Mouse (Mus musculus): ENCODE data around the gene Leap2. TPM values are rescaled to one million over a fixed set of nuclear protein-coding genes. Genes with fewer than 3 reads are reported as not detected.
"Not testable (repeated sequence)": the region's sequence is repeated elsewhere in the genome, so short reads cannot be mapped to it uniquely, and the experiment has no call there.

Gene Leap2
- total and polyA plus RNA-seq, 3 experiments, result not detected

GRCm38 (mm10) chr11:53430300-53430669, 7.3 kb upstream of the Leap2 start:
- Histone ChIP-seq H3K4me3 (peak overlapping the region; percentile 99), H3K79me2 (replicated peaks; ENCODE audit: control insufficient read depth, insufficient read depth, low read length) (no peaks in the 10 kb centered on the region), H3K9ac (ENCODE audit: low read depth, low read length) (peak overlapping the region; percentile 95), H3K27me3 (ENCODE audit: control insufficient read depth, insufficient read depth, low read length) (no peaks in the 10 kb centered on the region), H3K36me3 (ENCODE audit: control insufficient read depth, insufficient read depth, low read length) (no peaks in the 10 kb centered on the region), H3K27ac (peak overlapping the region; percentile 95), H3K4me1 (ENCODE audit: control insufficient read depth, insufficient read depth, low read length) (peaks cover 4% of the 10 kb centered on the region)
- intact Hi-C loops (cut with DNase I), result loop anchor here (5.0 kb wide), 1 partner anchor 133 kb away; no protein-coding TSS in a partner anchor
- TF ChIP-seq POLR2A (IDR thresholded peaks at IDR 0.05; ENCODE audit: insufficient read depth, low read depth, low read length), result no peak
- no peak for TF ChIP-seq CTCF (IDR thresholded peaks at IDR 0.05)
- no peak for TF ChIP-seq EP300 (IDR thresholded peaks at IDR 0.05; ENCODE audit: insufficient read depth, low read depth, low read length)
- WGBS, result under 1% methylated on average over 34 of the region's 34 CpGs
- no peak for DNase-seq

GRCm38 (mm10) chr11:53429182-53429581, 6.2 kb upstream of the Leap2 start:
- H3K27ac ChIP-seq, result no peak overlapping the region; the same call in 1 of the 2 replicates
- intact Hi-C loops (cut with DNase I), result no loop called here
- no peak overlapping the region for H3K4me3 ChIP-seq

GRCm38 (mm10) chr11:53428716-53429057, 5.7 kb upstream of the Leap2 start:
- no peak overlapping the region for H3K9ac ChIP-seq (ENCODE audit: low read depth, low read length)
- H3K36me3 ChIP-seq (ENCODE audit: control insufficient read depth, insufficient read depth, low read length), result no peaks in the 10 kb centered on the region
- no peak for TF ChIP-seq CTCF (IDR thresholded peaks at IDR 0.05)
- no peak for TF ChIP-seq EP300 (IDR thresholded peaks at IDR 0.05; ENCODE audit: insufficient read depth, low read depth, low read length)
- no peak for TF ChIP-seq POLR2A (IDR thresholded peaks at IDR 0.05; ENCODE audit: insufficient read depth, low read depth, low read length)
- no peak for DNase-seq
- peaks cover 4% of the 10 kb centered on the region for H3K4me1 ChIP-seq (ENCODE audit: control insufficient read depth, insufficient read depth, low read length)
- H3K79me2 ChIP-seq (replicated peaks; ENCODE audit: control insufficient read depth, insufficient read depth, low read length), result no peaks in the 10 kb centered on the region
- WGBS, result 97% methylated on average over 5 of the region's 5 CpGs
- intact Hi-C loops (cut with DNase I), result no loop called here
- no peak overlapping the region for H3K27ac ChIP-seq
- H3K27me3 ChIP-seq (ENCODE audit: control insufficient read depth, insufficient read depth, low read length), result no peaks in the 10 kb centered on the region
- no peak overlapping the region for H3K4me3 ChIP-seq

More at GRCm38 (mm10) chr11:53429182-53429581, 6.2 kb upstream of the Leap2 start:
- no peaks in the 10 kb centered on the region for H3K79me2 ChIP-seq (replicated peaks; ENCODE audit: control insufficient read depth, insufficient read depth, low read length)
- no peaks in the 10 kb centered on the region for H3K27me3 ChIP-seq (ENCODE audit: control insufficient read depth, insufficient read depth, low read length)
- no peak for TF ChIP-seq POLR2A (IDR thresholded peaks at IDR 0.05; ENCODE audit: insufficient read depth, low read depth, low read length)
- TF ChIP-seq EP300 (IDR thresholded peaks at IDR 0.05; ENCODE audit: insufficient read depth, low read depth, low read length), result no peak
- TF ChIP-seq CTCF (IDR thresholded peaks at IDR 0.05), result no peak
- DNase-seq, result no peak
- H3K36me3 ChIP-seq (ENCODE audit: control insufficient read depth, insufficient read depth, low read length), result no peaks in the 10 kb centered on the region
- peaks cover 4% of the 10 kb centered on the region for H3K4me1 ChIP-seq (ENCODE audit: control insufficient read depth, insufficient read depth, low read length)
- no peak overlapping the region for H3K9ac ChIP-seq (ENCODE audit: low read depth, low read length)

DNA sequence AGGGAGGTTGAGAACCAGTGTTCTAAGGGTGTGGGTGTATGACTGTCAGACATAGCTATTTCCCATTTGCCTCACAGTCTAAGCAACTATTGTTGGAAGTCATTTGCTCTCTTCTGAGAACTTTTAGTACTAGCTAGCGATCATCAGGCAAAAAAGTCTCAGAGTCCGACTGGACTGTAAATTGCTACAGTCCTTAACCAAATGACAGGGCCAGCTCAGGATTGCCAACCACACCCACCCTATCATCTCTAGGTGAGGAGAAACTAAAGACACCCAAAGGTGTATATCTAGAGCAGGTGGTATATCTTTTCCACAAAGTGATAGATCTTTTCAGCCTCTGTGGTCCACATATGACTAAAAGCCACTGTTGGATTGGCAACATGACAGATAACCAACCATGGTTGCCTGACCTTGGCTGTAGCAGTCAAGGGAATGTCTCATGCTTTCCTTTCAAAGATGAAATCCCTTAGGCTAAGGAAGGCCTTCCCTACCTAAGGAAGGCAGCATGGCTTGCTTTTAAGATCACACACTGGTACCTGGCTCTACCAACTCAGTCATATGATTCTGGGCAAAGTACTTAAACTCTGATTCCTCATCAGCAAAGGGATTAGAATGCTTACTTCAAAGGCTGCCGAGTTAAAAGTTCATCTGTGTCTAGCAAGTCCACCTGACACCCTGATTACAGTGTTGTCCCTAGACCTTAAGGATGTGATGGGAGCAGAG, 5.2 kb upstream of the Leap2 start:
- Histone ChIP-seq H3K79me2 (replicated peaks; ENCODE audit: control insufficient read depth, insufficient read depth, low read length) (no peaks in the 10 kb centered on the region), H3K9ac (ENCODE audit: low read depth, low read length) (no peak overlapping the region), H3K36me3 (ENCODE audit: control insufficient read depth, insufficient read depth, low read length) (no peaks in the 10 kb centered on the region), H3K4me1 (ENCODE audit: control insufficient read depth, insufficient read depth, low read length) (peaks cover 4% of the 10 kb centered on the region), H3K27ac (no peak overlapping the region), H3K4me3 (no peak overlapping the region), H3K27me3 (ENCODE audit: control insufficient read depth, insufficient read depth, low read length) (no peaks in the 10 kb centered on the region)
- no peak for DNase-seq
- intact Hi-C loops (cut with DNase I), result no loop called here
- WGBS, result 83% methylated on average over 3 of the region's 3 CpGs
- TF ChIP-seq POLR2A (IDR thresholded peaks at IDR 0.05; ENCODE audit: insufficient read depth, low read depth, low read length) (peak; percentile 43; the same call in 1 of the 2 replicates), CTCF (IDR thresholded peaks at IDR 0.05) (no peak)

DNA sequence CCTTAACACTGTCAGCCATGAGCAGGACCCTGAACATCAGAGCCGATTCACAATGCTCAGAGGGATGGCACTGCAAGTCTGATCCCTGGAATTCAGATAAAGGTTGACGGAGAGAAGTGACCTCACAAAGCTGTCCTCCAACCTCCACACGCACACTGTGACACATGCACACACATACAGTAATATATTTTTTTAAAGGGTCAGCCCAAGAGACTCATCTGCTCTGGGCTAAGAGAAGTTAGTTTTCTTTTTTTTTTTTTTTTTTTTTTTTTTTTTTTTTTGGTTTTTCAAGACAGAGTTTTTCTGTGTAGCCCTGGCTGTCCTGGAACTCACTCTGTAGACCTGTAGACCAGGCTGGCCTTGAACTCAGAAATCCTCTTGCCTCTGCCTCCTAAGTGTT, 3.9 kb upstream of the Leap2 start:
- H3K36me3 ChIP-seq (ENCODE audit: control insufficient read depth, insufficient read depth, low read length); H3K4me3 ChIP-seq; DNase-seq; H3K9ac ChIP-seq (ENCODE audit: low read depth, low read length); intact Hi-C loops (cut with DNase I); H3K27ac ChIP-seq; H3K4me1 ChIP-seq (ENCODE audit: control insufficient read depth, insufficient read depth, low read length); H3K79me2 ChIP-seq (replicated peaks; ENCODE audit: control insufficient read depth, insufficient read depth, low read length); H3K27me3 ChIP-seq (ENCODE audit: control insufficient read depth, insufficient read depth, low read length): not testable (repeated sequence)
- 63% methylated on average over 3 of the region's 3 CpGs for WGBS

GRCm38 (mm10) chr11:53425711-53426255, 2.8 kb upstream of the Leap2 start:
- intact Hi-C loops (cut with DNase I), result no loop called here
- peaks cover 2% of the 10 kb centered on the region for H3K4me1 ChIP-seq (ENCODE audit: control insufficient read depth, insufficient read depth, low read length)
- no peak overlapping the region for H3K4me3 ChIP-seq
- 60% methylated on average over 6 of the region's 6 CpGs for WGBS
- H3K9ac ChIP-seq (ENCODE audit: low read depth, low read length), result no peak overlapping the region
- TF ChIP-seq EP300 (IDR thresholded peaks at IDR 0.05; ENCODE audit: insufficient read depth, low read depth, low read length), result no peak
- no peak for TF ChIP-seq CTCF (IDR thresholded peaks at IDR 0.05)
- TF ChIP-seq POLR2A (IDR thresholded peaks at IDR 0.05; ENCODE audit: insufficient read depth, low read depth, low read length), result no peak
- H3K36me3 ChIP-seq (ENCODE audit: control insufficient read depth, insufficient read depth, low read length), result no peaks in the 10 kb centered on the region
- H3K27me3 ChIP-seq (ENCODE audit: control insufficient read depth, insufficient read depth, low read length), result no peaks in the 10 kb centered on the region
- no peaks in the 10 kb centered on the region for H3K79me2 ChIP-seq (replicated peaks; ENCODE audit: control insufficient read depth, insufficient read depth, low read length)
- no peak overlapping the region for H3K27ac ChIP-seq
- DNase-seq, result no peak

Data from heart, adult 2 months (tissue).